Mouse (Mus musculus): Measurements from ENCODE around the gene Gm4707. TPM values are rescaled to one million over a fixed set of nuclear protein-coding genes. Genes with fewer than 3 reads are reported as not detected.
"Not testable (repeated sequence)": the region's sequence is repeated elsewhere in the genome, so short reads cannot be mapped to it uniquely, and the experiment has no call there.

The Gm4707 gene
- total and polyA plus RNA-seq, 2 experiments, result 0.07 to 0.92 TPM

GRCm38 (mm10) chr17:71474128-71474527 lies 14.4 kb upstream of the Gm4707 start:
- H3K27ac ChIP-seq (replicated peaks; ENCODE audit: insufficient read depth, low read depth, low read length), result no peak overlapping the region
- H3K9ac ChIP-seq (ENCODE audit: low read depth, low read length), result peak overlapping the region; percentile 76; the same call in 1 of the 2 replicates
- H3K27me3 ChIP-seq (ENCODE audit: control insufficient read depth, insufficient read depth, low read length), result no peaks in the 10 kb centered on the region
- peak overlapping the region; percentile 64 for H3K4me3 ChIP-seq (ENCODE audit: insufficient read depth, low read depth, low read length)
- H3K4me1 ChIP-seq (ENCODE audit: control insufficient read depth, insufficient read depth, low read length), result peaks cover 6% of the 10 kb centered on the region
- DNase-seq (ENCODE audit: extremely low read depth, low read depth, low spot score), result no peak
- TF ChIP-seq CTCF (IDR thresholded peaks at IDR 0.05; ENCODE audit: low read depth, low read length) (no peak), POLR2A (IDR thresholded peaks at IDR 0.05; ENCODE audit: extremely low read depth, insufficient read depth, low read length) (no peak)
- H3K79me2 ChIP-seq (ENCODE audit: control insufficient read depth, insufficient read depth, low read length), result peaks cover 26% of the 10 kb centered on the region; the same call in 1 of the 2 replicates
- 14% methylated on average over 8 of the region's 8 CpGs for WGBS
- H3K36me3 ChIP-seq (ENCODE audit: control insufficient read depth, insufficient read depth, low read length), result no peaks in the 10 kb centered on the region

- H3K27ac ChIP-seq (replicated peaks; ENCODE audit: insufficient read depth, low read depth, low read length), result no peak overlapping the region
- no peaks in the 10 kb centered on the region for H3K27me3 ChIP-seq (ENCODE audit: control insufficient read depth, insufficient read depth, low read length)
- H3K4me3 ChIP-seq (ENCODE audit: insufficient read depth, low read depth, low read length), result no peak overlapping the region
- TF ChIP-seq POLR2A (IDR thresholded peaks at IDR 0.05; ENCODE audit: extremely low read depth, insufficient read depth, low read length), result no peak
- TF ChIP-seq CTCF (IDR thresholded peaks at IDR 0.05; ENCODE audit: low read depth, low read length), result no peak
- H3K9ac ChIP-seq (ENCODE audit: low read depth, low read length), result no peak overlapping the region
- H3K4me1 ChIP-seq (ENCODE audit: control insufficient read depth, insufficient read depth, low read length), result peaks cover 4% of the 10 kb centered on the region; the same call in 1 of the 2 replicates
- DNase-seq (ENCODE audit: extremely low read depth, low read depth, low spot score), result no peak
- H3K79me2 ChIP-seq (ENCODE audit: control insufficient read depth, insufficient read depth, low read length), result peaks cover 34% of the 10 kb centered on the region
- no peaks in the 10 kb centered on the region for H3K36me3 ChIP-seq (ENCODE audit: control insufficient read depth, insufficient read depth, low read length)
- WGBS, result 75% methylated on average over 2 of the region's 2 CpGs
Measured at GRCm38 (mm10) chr17:71471261-71471660, 11.5 kb upstream of the Gm4707 start.

- no peak for TF ChIP-seq POLR2A (IDR thresholded peaks at IDR 0.05; ENCODE audit: extremely low read depth, insufficient read depth, low read length)
- no peak for TF ChIP-seq CTCF (IDR thresholded peaks at IDR 0.05; ENCODE audit: low read depth, low read length)
- Histone ChIP-seq H3K4me1 (ENCODE audit: control insufficient read depth, insufficient read depth, low read length) (no peaks in the 10 kb centered on the region), H3K4me3 (ENCODE audit: insufficient read depth, low read depth, low read length) (no peak overlapping the region), H3K79me2 (ENCODE audit: control insufficient read depth, insufficient read depth, low read length) (peaks cover 12% of the 10 kb centered on the region; the same call in 1 of the 2 replicates), H3K27ac (replicated peaks; ENCODE audit: insufficient read depth, low read depth, low read length) (no peak overlapping the region), H3K27me3 (ENCODE audit: control insufficient read depth, insufficient read depth, low read length) (no peaks in the 10 kb centered on the region), H3K36me3 (ENCODE audit: control insufficient read depth, insufficient read depth, low read length) (peaks cover 13% of the 10 kb centered on the region), H3K9ac (ENCODE audit: low read depth, low read length) (no peak overlapping the region)
- no peak for DNase-seq (ENCODE audit: extremely low read depth, low read depth, low spot score)
- 89% methylated on average over 3 of the region's 3 CpGs for WGBS
Measured at GRCm38 (mm10) chr17:71460312-71460711, 594 bp upstream of the Gm4707 start.

GRCm38 (mm10) chr17:71457361-71457760 lies 2.4 kb downstream of the Gm4707 start:
- not testable (repeated sequence) for H3K9ac ChIP-seq (ENCODE audit: low read depth, low read length); DNase-seq (ENCODE audit: extremely low read depth, low read depth, low spot score); H3K27ac ChIP-seq (replicated peaks; ENCODE audit: insufficient read depth, low read depth, low read length); H3K4me3 ChIP-seq (ENCODE audit: insufficient read depth, low read depth, low read length); H3K79me2 ChIP-seq (ENCODE audit: control insufficient read depth, insufficient read depth, low read length); H3K27me3 ChIP-seq (ENCODE audit: control insufficient read depth, insufficient read depth, low read length); H3K4me1 ChIP-seq (ENCODE audit: control insufficient read depth, insufficient read depth, low read length); H3K36me3 ChIP-seq (ENCODE audit: control insufficient read depth, insufficient read depth, low read length)
- 98% methylated on average over 5 of the region's 6 CpGs for WGBS

- Histone ChIP-seq H3K36me3 (ENCODE audit: control insufficient read depth, insufficient read depth, low read length) (peaks cover 13% of the 10 kb centered on the region), H3K79me2 (ENCODE audit: control insufficient read depth, insufficient read depth, low read length) (no peaks in the 10 kb centered on the region)
Measured at GRCm38 (mm10) chr17:71445191-71445590, 14.5 kb downstream of the Gm4707 start.

GRCm38 (mm10) chr17:71444718-71445117 lies 15.0 kb downstream of the Gm4707 start:
- H3K9ac ChIP-seq (ENCODE audit: low read depth, low read length), result no peak overlapping the region
- TF ChIP-seq POLR2A (IDR thresholded peaks at IDR 0.05; ENCODE audit: extremely low read depth, insufficient read depth, low read length) (no peak), CTCF (IDR thresholded peaks at IDR 0.05; ENCODE audit: low read depth, low read length) (no peak)
- H3K79me2 ChIP-seq (ENCODE audit: control insufficient read depth, insufficient read depth, low read length), result no peaks in the 10 kb centered on the region
- no peak for DNase-seq (ENCODE audit: extremely low read depth, low read depth, low spot score)
- H3K4me1 ChIP-seq (ENCODE audit: control insufficient read depth, insufficient read depth, low read length), result no peaks in the 10 kb centered on the region
- H3K36me3 ChIP-seq (ENCODE audit: control insufficient read depth, insufficient read depth, low read length), result peaks cover 13% of the 10 kb centered on the region
- WGBS, result 85% methylated on average over 2 of the region's 2 CpGs
- no peak overlapping the region for H3K27ac ChIP-seq (replicated peaks; ENCODE audit: insufficient read depth, low read depth, low read length)
- no peak overlapping the region for H3K4me3 ChIP-seq (ENCODE audit: insufficient read depth, low read depth, low read length)
- no peaks in the 10 kb centered on the region for H3K27me3 ChIP-seq (ENCODE audit: control insufficient read depth, insufficient read depth, low read length)

More at GRCm38 (mm10) chr17:71445191-71445590, 14.5 kb downstream of the Gm4707 start:
- WGBS, result 84% methylated on average over 6 of the region's 6 CpGs
- H3K27me3 ChIP-seq (ENCODE audit: control insufficient read depth, insufficient read depth, low read length), result no peaks in the 10 kb centered on the region
- H3K4me1 ChIP-seq (ENCODE audit: control insufficient read depth, insufficient read depth, low read length), result no peaks in the 10 kb centered on the region
- no peak overlapping the region for H3K27ac ChIP-seq (replicated peaks; ENCODE audit: insufficient read depth, low read depth, low read length)
- H3K4me3 ChIP-seq (ENCODE audit: insufficient read depth, low read depth, low read length), result no peak overlapping the region
- no peak for DNase-seq (ENCODE audit: extremely low read depth, low read depth, low spot score)
- H3K9ac ChIP-seq (ENCODE audit: low read depth, low read length), result no peak overlapping the region
- TF ChIP-seq POLR2A (IDR thresholded peaks at IDR 0.05; ENCODE audit: extremely low read depth, insufficient read depth, low read length) (no peak), CTCF (IDR thresholded peaks at IDR 0.05; ENCODE audit: low read depth, low read length) (no peak)
